Mouse (Mus musculus) lung, embryonic 15.5 days (tissue): ENCODE results near the gene Il12a. TPM values are rescaled to one million over a fixed set of nuclear protein-coding genes. Genes with fewer than 3 reads are reported as not detected.

Source experiments
- polyA plus RNA-seq: library from polyadenylated mRNA; unstranded; fragments of >200 nt; fragmentation: Nextera tagmentation; extraction: Ambion mirVana; gene quantifications from 2 replicates; pipeline ENCODE4 v1.2.1, GENCODE M21; 2015

The Il12a gene
- polyA plus RNA-seq, 1 experiment from 2014 or later: 0.16 TPM

Other genes starting within 250 kb of the Il12a start
- 0.60 and 0.65 TPM in 2 replicates for gene 1110032F04Rik, start 178.9 kb downstream of the Il12a start, polyA plus RNA-seq